Mouse (Mus musculus) embryonic fibroblast, embryonic 13.5 days (primary cell): ENCODE results near the gene Pdss2.

Source experiments
- CTCF ChIP-seq: IDR thresholded peaks from 2 replicates; pipeline ENCODE4 v1.5.1; 2011; ENCODE audit warnings: mild to moderate bottlenecking, control low read depth, low read length, moderate library complexity, borderline replicate concordance; ENCODE audit not compliant: insufficient read depth
- POLR2A ChIP-seq: IDR thresholded peaks from 2 replicates; pipeline ENCODE4 v1.6.1; 2011; ENCODE audit warnings: low read depth, mild to moderate bottlenecking, control low read depth, low read length, moderate library complexity

DNA sequence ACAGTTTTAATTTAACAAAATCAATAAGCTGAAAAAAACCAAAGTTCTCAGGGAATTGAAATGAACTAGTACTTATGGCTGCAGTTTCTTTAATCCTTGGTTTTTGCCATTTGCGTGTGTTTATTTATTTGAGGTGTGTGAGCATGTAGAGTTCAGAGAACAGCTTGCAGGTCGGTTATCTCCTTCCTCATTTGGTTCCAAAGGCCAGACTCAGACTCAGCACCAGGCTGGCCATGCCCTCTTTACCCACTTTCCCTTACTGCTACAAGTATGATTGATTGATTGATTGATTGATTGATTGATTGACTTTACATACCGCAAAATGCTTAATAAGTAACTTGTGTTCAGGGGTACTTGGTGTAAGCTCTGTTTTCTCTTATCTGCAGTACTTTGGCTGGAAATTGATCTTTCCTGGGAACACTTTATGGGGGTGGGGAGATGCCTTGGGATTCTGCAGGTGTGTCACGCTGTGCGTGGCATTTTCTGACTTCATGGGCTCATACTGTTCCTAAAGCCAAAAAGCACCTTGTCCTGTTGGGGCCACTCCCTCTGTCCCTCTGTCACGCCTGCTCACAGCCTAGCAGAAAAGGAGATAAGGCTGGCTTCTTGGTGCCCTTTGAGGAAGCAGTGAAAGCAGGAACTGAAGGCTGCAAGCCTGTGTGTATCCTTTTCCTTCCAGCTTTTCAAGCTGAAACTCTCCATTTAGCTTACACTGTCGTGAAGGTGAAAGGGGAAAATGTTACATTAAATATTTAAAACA lies 91.6 kb downstream of the Pdss2 start:
- TF ChIP-seq POLR2A, result no peak
- TF ChIP-seq CTCF, result no peak
